Mouse (Mus musculus): ENCODE measurements around the gene Sec14l5.

DNA sequence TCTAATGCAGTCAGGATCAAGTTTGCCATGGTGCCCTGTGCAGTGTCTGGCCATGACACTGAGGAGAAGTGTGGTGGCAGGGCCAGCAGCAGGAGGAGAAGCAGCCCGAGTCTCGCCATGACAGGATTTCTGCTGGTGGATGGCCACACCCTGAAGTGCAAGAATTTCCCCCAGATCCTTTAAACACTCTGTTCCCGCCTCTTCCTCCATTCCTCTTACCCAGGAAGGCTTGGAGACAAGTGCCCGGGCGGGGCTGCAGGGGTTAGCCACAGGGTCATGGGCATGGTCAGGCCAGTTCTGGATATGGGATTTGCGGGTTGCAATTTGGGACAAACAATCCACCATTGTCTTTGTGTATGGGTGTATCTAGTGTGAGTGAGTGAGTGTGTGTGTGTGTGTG lies 75.2 kb downstream of the Sec14l5 start, which contains the start of gene AU021092:
- TF ChIP-seq POLR2A (IDR thresholded peaks at IDR 0.05; ENCODE audit: borderline replicate concordance, insufficient read depth, low read length) (no peak), CTCF (IDR thresholded peaks at IDR 0.05; ENCODE audit: borderline replicate concordance, insufficient read depth, low read depth, low read length) (no peak)
